Mouse (Mus musculus): ENCODE measurements at regions not wholly inside any gene's neighbourhood (a gene's known extent, or its start where the extent isn't known, plus 50 kb on each side); places are given as distances from the start of the nearest gene placed in this dataset.
A peak's percentile ranks its signal among the peaks of the same experiment; 100 is the strongest.

GRCm38 (mm10) chr6:95204231-95204630, 87.2 kb downstream of the Kbtbd8 start:
- H3K27me3 ChIP-seq (replicated peaks; ENCODE audit: control insufficient read depth, insufficient read depth, low read length): no peaks in the 10 kb centered on the region
- 70% methylated on average over 3 of the region's 3 CpGs for WGBS
- no peak for DNase-seq
- no peak for TF ChIP-seq CTCF (conservative IDR thresholded peaks at IDR 0.05; ENCODE audit: insufficient read depth, insufficient read length, low read depth, low read length)
- TF ChIP-seq POLR2A (IDR thresholded peaks at IDR 0.05; ENCODE audit: low read depth, low read length): no peak
- H3K4me1 ChIP-seq (ENCODE audit: control insufficient read depth, insufficient read depth, low read length): no peaks in the 10 kb centered on the region
- H3K4me3 ChIP-seq (ENCODE audit: insufficient read depth, low read depth, low read length): no peak overlapping the region
- H3K36me3 ChIP-seq (ENCODE audit: control insufficient read depth, insufficient read depth, low read length): no peaks in the 10 kb centered on the region
- H3K27ac ChIP-seq (ENCODE audit: insufficient read depth, low read depth, low read length): no peak overlapping the region

DNA sequence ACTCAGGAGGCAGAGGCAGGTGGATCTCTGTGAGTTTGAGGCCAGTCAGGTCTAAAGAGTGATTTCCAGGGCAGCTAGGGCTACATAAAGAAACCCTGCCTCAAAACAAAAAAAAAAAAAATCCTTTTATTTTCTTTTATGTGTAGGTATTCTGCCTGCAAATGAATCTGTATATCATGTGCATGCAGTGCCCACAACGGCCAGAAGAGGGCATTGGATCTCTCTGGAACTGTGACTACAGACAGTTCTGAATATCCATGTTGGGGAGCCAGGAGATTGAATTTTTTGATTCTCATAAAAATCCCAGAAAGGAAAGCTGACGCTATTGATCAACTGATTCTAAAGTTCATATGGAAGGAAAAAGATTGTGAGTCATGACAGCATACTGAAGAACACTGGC, 90.0 kb downstream of the Kbtbd8 start:
- no peaks in the 10 kb centered on the region for H3K36me3 ChIP-seq (ENCODE audit: control insufficient read depth, insufficient read depth, low read length)
- DNase-seq: peak; percentile 38
- H3K27ac ChIP-seq (ENCODE audit: insufficient read depth, low read depth, low read length): no peak overlapping the region
- TF ChIP-seq POLR2A (IDR thresholded peaks at IDR 0.05; ENCODE audit: low read depth, low read length) (no peak), CTCF (conservative IDR thresholded peaks at IDR 0.05; ENCODE audit: insufficient read depth, insufficient read length, low read depth, low read length) (peak; percentile 47; the same call in 1 of the 2 replicates)
- H3K27me3 ChIP-seq (replicated peaks; ENCODE audit: control insufficient read depth, insufficient read depth, low read length): no peaks in the 10 kb centered on the region
- H3K4me1 ChIP-seq (ENCODE audit: control insufficient read depth, insufficient read depth, low read length): no peaks in the 10 kb centered on the region
- WGBS: 35% methylated on average over 2 of the region's 2 CpGs
- H3K4me3 ChIP-seq (ENCODE audit: insufficient read depth, low read depth, low read length): no peak overlapping the region

DNA sequence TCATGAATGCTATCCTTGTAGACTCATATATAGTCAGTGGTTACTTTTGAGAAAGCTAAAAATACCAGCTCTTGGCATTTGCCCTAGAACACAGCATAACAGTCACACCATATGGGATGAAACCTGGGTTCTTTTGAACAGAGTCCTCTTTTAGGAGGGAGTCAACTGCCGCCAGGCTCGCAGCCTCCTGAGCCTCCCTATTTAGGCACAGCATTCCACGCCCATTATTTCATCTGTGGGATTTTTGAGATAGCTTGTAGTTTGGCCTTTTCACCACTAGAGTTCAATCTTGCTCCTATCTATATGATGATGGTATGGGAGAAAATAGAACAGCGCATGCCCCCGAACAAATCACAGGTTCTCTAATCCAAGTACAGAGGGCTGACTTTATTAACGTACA, 100.4 kb downstream of the Kbtbd8 start:
- DNase-seq: no peak
- Histone ChIP-seq H3K27me3 (replicated peaks; ENCODE audit: control insufficient read depth, insufficient read depth, low read length) (no peaks in the 10 kb centered on the region), H3K36me3 (ENCODE audit: control insufficient read depth, insufficient read depth, low read length) (no peaks in the 10 kb centered on the region), H3K4me3 (ENCODE audit: insufficient read depth, low read depth, low read length) (no peak overlapping the region), H3K4me1 (ENCODE audit: control insufficient read depth, insufficient read depth, low read length) (no peaks in the 10 kb centered on the region), H3K27ac (ENCODE audit: insufficient read depth, low read depth, low read length) (no peak overlapping the region)
- 44% methylated on average over 6 of the region's 6 CpGs for WGBS
- no peak for TF ChIP-seq POLR2A (IDR thresholded peaks at IDR 0.05; ENCODE audit: low read depth, low read length)
- TF ChIP-seq CTCF (conservative IDR thresholded peaks at IDR 0.05; ENCODE audit: insufficient read depth, insufficient read length, low read depth, low read length): no peak

- H3K27ac ChIP-seq (ENCODE audit: insufficient read depth, low read depth, low read length): no peak overlapping the region
- DNase-seq: no peak
- no peaks in the 10 kb centered on the region for H3K27me3 ChIP-seq (replicated peaks; ENCODE audit: control insufficient read depth, insufficient read depth, low read length)
- no peak for TF ChIP-seq CTCF (conservative IDR thresholded peaks at IDR 0.05; ENCODE audit: insufficient read depth, insufficient read length, low read depth, low read length)
- TF ChIP-seq POLR2A (IDR thresholded peaks at IDR 0.05; ENCODE audit: low read depth, low read length): no peak
- H3K4me3 ChIP-seq (ENCODE audit: insufficient read depth, low read depth, low read length): no peak overlapping the region
- 64% methylated on average over 3 of the region's 3 CpGs for WGBS
- no peaks in the 10 kb centered on the region for H3K4me1 ChIP-seq (ENCODE audit: control insufficient read depth, insufficient read depth, low read length)
- H3K36me3 ChIP-seq (ENCODE audit: control insufficient read depth, insufficient read depth, low read length): no peaks in the 10 kb centered on the region
These were observed 101.8 kb downstream of the Kbtbd8 start for GRCm38 (mm10) chr6:95218830-95219229.

- no peaks in the 10 kb centered on the region for H3K36me3 ChIP-seq (ENCODE audit: control insufficient read depth, insufficient read depth, low read length)
- WGBS: 19% methylated on average over 7 of the region's 7 CpGs
- no peak for TF ChIP-seq POLR2A (IDR thresholded peaks at IDR 0.05; ENCODE audit: low read depth, low read length)
- TF ChIP-seq CTCF (conservative IDR thresholded peaks at IDR 0.05; ENCODE audit: insufficient read depth, insufficient read length, low read depth, low read length): peak; percentile 91
- DNase-seq: peak; percentile 77
- H3K4me1 ChIP-seq (ENCODE audit: control insufficient read depth, insufficient read depth, low read length): no peaks in the 10 kb centered on the region
- H3K27me3 ChIP-seq (replicated peaks; ENCODE audit: control insufficient read depth, insufficient read depth, low read length): no peaks in the 10 kb centered on the region
- no peak overlapping the region for H3K27ac ChIP-seq (ENCODE audit: insufficient read depth, low read depth, low read length)
- no peak overlapping the region for H3K4me3 ChIP-seq (ENCODE audit: insufficient read depth, low read depth, low read length)
These were observed 98.4 kb upstream of the Gm10234 start for GRCm38 (mm10) chr6:95223537-95223936.

- Histone ChIP-seq H3K4me3 (ENCODE audit: insufficient read depth, low read depth, low read length) (no peak overlapping the region), H3K27ac (ENCODE audit: insufficient read depth, low read depth, low read length) (no peak overlapping the region), H3K27me3 (replicated peaks; ENCODE audit: control insufficient read depth, insufficient read depth, low read length) (no peaks in the 10 kb centered on the region), H3K36me3 (ENCODE audit: control insufficient read depth, insufficient read depth, low read length) (no peaks in the 10 kb centered on the region), H3K4me1 (ENCODE audit: control insufficient read depth, insufficient read depth, low read length) (no peaks in the 10 kb centered on the region)
- TF ChIP-seq POLR2A (IDR thresholded peaks at IDR 0.05; ENCODE audit: low read depth, low read length) (no peak), CTCF (conservative IDR thresholded peaks at IDR 0.05; ENCODE audit: insufficient read depth, insufficient read length, low read depth, low read length) (no peak)
- no peak for DNase-seq
- 76% methylated on average over 8 of the region's 8 CpGs for WGBS
These were observed 92.0 kb upstream of the Gm10234 start for GRCm38 (mm10) chr6:95229885-95230284.

DNA sequence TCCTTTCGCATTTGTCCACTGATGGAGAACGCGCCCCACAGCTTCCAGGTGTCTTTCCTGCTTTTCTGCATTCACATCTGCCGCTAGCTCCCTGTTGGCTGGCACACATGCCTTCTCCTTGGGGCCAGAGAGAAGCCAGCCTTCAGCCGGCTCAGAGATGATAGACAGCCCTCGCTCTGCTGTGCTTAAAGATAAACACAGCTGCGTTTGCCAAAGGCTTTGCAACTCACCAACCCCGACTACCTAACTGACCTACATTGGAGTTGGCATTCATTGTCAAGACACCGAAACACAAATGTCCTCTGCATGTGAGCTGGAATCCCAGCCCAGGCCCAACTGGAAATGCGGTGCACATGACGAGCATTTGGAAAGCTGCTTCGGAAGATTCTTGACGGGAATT, 87.2 kb upstream of the Gm10234 start:
- 77% methylated on average over 13 of the region's 13 CpGs for WGBS
- Histone ChIP-seq H3K36me3 (ENCODE audit: control insufficient read depth, insufficient read depth, low read length) (no peaks in the 10 kb centered on the region), H3K27me3 (replicated peaks; ENCODE audit: control insufficient read depth, insufficient read depth, low read length) (no peaks in the 10 kb centered on the region), H3K4me3 (ENCODE audit: insufficient read depth, low read depth, low read length) (no peak overlapping the region), H3K4me1 (ENCODE audit: control insufficient read depth, insufficient read depth, low read length) (no peaks in the 10 kb centered on the region), H3K27ac (ENCODE audit: insufficient read depth, low read depth, low read length) (no peak overlapping the region)
- DNase-seq: no peak
- TF ChIP-seq POLR2A (IDR thresholded peaks at IDR 0.05; ENCODE audit: low read depth, low read length): no peak
- TF ChIP-seq CTCF (conservative IDR thresholded peaks at IDR 0.05; ENCODE audit: insufficient read depth, insufficient read length, low read depth, low read length): no peak

DNA sequence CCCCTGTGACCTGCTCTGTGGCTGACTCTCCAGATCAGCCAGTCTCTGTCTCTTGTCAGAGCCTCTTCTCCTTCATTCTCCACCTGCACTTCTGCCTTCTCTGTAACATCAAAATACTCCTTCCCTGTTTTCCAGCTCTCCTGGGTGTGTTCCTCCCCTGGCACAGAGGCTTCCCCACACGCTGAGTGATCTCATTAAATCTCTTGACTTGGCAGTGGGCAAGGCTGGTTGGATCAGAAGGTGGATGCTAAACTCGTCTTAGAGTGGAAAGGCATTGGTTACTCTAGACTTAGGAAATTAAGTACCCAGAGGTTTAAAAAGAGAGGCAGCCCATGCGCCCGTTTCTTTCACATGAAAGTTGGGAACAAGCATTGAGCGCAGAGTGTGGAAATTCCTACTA, 78.3 kb upstream of the Gm10234 start:
- H3K4me3 ChIP-seq (ENCODE audit: insufficient read depth, low read depth, low read length): no peak overlapping the region
- no peak overlapping the region for H3K27ac ChIP-seq (ENCODE audit: insufficient read depth, low read depth, low read length)
- DNase-seq: no peak
- WGBS: 78% methylated on average over 5 of the region's 5 CpGs
- TF ChIP-seq CTCF (conservative IDR thresholded peaks at IDR 0.05; ENCODE audit: insufficient read depth, insufficient read length, low read depth, low read length) (no peak), POLR2A (IDR thresholded peaks at IDR 0.05; ENCODE audit: low read depth, low read length) (no peak)
- no peaks in the 10 kb centered on the region for H3K4me1 ChIP-seq (ENCODE audit: control insufficient read depth, insufficient read depth, low read length)
- no peaks in the 10 kb centered on the region for H3K36me3 ChIP-seq (ENCODE audit: control insufficient read depth, insufficient read depth, low read length)
- H3K27me3 ChIP-seq (replicated peaks; ENCODE audit: control insufficient read depth, insufficient read depth, low read length): no peaks in the 10 kb centered on the region

Data from kidney, adult 2 months (tissue).